Mouse (Mus musculus) liver, postnatal 0 days (tissue): ENCODE data around the gene Dcaf12.

ENCODE experiments used
- CTCF ChIP-seq: sonication (generic); IDR thresholded peaks from 2 replicates; pipeline ENCODE4 v1.5.1; 2016; ENCODE audit warnings: antibody characterized with exemption, low read depth
- EP300 ChIP-seq: IDR thresholded peaks from 2 replicates; pipeline ENCODE4 v1.6.1; 2016; ENCODE audit warnings: antibody characterized with exemption, low read depth, mild to moderate bottlenecking

GRCm38 (mm10) chr4:41336546-41336945 is 21.9 kb upstream of the Dcaf12 start:
- TF ChIP-seq CTCF (no peak), EP300 (peak; percentile 97)
